Mouse (Mus musculus): ENCODE data around the gene Cntnap4.

The Cntnap4 gene

GRCm38 (mm10) chr8:112569471-112570141 is at the start of gene Cntnap4:
Cntnap4 (plus strand) TSS chr8:112570043.
- peak; percentile 66 to 71 for DNase-seq

DNA sequence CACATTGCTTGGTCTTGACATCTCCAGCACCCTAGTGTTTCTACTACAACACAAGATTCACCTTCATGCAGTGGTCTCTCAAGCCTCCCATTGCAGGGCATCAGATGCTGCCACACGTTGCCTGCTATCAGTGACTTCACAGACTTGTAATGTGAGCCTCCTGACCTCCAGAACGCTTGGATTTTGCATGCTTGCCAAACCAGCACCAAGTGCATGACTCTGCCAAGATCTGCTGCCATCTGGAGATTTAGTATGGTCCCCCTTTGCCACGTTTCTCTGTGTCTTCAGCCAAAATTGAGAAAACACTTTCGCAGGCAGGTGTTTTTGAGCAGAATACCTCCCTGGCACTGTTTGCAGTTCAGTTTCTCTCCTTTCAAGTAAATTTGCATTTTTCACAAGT is 12.5 kb upstream of the Cntnap4 start:
- peak; percentile 34 to 39 for DNase-seq

DNA sequence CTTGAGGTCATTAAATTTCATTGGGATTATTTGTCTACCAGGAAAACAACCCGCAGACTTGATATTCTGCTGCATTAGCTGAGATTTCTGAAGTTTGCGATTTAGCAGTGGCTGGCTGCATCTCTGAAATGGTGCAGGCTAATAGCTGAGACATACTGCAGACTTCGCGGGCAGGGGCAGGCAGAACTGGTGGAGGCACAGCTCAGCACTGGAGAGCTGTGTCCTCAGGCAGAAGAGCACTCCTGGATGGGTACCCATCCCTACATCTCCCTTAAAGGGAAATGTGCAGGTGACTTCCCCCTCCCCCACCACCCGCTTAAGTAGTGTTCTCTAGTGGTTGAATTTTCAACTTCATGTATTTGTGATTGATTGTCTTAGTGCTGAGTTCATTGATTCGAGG is 698 bp downstream of the Cntnap4 start:
- peak; percentile 48 to 54 for DNase-seq

DNA sequence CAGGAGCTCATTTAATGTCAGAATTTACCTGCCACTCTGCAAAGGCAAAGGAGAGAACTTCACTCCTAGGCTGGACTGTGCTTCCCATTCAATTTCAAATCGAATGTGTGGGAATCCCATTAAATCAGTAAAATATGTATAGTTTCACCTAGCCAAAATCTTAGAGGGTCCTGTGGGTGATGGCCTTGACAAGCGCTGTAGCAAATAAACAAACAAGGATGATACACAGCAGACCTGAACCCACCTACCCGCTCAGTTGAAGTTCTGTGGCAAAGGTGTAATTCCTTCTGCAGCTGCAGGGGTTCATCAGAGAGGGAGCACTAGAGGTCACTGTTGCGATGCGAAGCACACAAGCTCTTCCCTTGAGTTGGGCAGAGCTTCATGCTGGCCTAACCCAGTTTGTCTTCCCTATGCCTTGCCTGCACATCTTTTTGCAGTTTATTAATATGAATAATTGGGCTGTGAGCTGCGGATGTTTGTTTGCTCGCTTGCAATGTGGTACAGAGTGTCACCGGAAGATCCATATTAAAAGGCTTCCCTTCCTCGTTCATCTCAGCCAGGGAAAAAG is 1.6 kb downstream of the Cntnap4 start:
- peak; percentile 73 to 79 for DNase-seq

DNA sequence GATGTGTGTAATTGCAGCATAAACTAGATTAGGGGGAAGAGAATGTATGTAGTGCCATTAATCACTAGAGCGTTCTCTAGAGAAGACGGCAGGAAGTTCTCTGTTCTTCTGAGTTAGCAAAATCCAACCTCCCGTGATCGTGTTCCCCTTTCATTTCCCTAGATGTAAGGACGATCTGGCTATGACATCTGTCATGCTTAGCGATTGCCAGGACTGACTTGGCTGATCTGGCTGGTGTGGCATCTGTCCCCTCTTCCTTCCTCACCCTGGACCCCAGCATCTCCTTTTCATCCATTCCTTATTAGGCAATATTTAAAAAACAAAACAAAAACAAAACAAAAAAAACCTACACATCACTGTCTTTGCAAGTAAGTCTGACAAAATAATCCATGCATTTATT is 11.6 kb downstream of the Cntnap4 start:
- DNase-seq, result peak; percentile 81 to 83

DNA sequence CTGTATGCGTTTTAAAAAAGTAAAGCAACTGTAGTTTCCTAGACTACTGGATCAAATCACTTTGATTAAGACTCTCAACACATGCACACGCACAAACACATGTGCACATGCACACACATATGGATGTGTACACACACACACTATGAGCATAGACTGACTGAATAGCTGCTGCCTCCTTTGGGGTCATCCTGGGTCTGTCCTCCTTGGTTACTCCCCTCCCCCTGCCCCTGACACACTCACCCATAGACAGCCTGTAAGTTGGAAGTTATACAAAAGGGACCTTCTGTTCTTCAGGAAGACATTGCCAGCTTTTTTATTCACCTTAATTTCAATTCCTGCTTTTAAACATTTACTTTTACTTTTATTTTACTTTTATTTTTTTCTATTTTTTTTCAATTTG is 13.6 kb downstream of the Cntnap4 start:
- DNase-seq, result no peak

DNA sequence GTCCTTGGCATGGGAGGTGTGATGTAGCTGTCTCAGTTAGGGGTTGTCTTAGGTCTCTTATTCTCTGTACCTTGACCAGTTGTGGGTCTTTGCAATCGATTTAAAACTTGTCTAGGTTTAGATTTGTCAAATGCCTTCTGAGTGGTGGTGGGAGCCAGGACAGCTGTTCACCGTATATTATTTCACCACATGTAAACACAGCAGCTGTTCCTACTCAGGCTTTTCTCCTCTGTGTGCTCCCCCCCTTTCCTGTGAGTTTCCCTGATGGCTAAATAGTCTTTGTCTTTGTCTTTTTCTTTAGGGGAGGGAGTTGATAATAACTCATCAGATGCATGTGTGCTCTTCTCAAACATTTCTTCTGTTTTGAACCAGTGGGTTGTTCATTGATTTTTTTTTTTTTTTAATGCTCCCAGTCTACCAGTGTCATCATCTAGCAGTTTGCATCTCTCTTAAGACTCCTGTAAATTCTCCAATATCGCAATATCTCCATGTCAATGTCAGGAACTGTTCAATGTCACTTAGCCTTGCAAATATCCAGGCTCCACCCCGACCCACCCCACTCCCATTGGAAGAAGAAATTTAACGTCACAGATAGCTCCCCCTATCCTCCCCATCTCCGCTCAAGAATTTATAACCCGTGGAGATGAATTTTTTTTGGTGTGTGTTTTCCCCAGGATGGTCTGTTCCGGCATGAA is 18.7 kb downstream of the Cntnap4 start:
- no peak for DNase-seq

- DNase-seq, result no peak
These were observed 19.2 kb downstream of the Cntnap4 start for GRCm38 (mm10) chr8:112589052-112589389.

GRCm38 (mm10) chr8:112596023-112596776 is 26.4 kb downstream of the Cntnap4 start:
- DNase-seq, result no peak

DNA sequence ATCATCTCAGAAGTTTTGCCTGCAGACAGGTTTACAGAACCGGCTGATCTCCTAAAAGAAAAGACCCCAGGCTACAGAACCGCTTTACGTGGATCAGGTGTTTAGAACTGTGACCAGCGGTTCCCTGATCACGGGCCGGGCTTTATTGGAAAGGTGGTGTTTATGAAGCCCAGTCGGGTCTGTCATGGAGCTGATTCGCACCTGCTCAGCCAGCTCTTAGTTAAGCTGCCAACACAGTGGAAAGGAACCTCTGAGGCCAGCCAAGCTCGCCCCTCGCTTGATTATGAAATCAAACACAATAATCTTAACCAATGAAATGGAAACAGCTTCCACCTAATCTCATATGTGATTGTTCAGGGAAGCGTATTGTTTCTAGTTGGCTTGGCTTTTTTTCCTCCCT is 30.1 kb downstream of the Cntnap4 start:
- no peak for DNase-seq

DNA sequence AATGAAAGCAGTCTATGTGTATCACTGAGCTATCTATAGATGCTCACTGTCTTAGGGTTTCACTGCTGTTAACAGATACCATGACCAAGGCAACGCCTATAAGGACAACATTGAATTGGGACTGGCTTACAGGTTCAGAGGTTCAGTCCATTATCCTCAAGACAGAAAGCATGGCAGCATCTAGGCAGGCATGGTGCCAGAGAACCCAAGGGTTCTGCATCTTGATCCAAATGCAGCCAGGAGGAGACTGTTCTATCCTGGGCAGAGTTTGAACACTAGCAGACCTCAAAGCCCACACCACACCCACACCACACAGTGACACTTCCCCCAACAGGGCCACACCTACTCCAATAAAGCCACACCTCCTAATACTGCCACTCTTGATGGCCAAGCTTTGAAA is 31.3 kb downstream of the Cntnap4 start:
- DNase-seq, result no peak

GRCm38 (mm10) chr8:112610121-112610520 is 40.3 kb downstream of the Cntnap4 start:
- DNase-seq, result no peak

- DNase-seq, result no peak
These were observed 58.9 kb downstream of the Cntnap4 start for GRCm38 (mm10) chr8:112628791-112629190.

DNA sequence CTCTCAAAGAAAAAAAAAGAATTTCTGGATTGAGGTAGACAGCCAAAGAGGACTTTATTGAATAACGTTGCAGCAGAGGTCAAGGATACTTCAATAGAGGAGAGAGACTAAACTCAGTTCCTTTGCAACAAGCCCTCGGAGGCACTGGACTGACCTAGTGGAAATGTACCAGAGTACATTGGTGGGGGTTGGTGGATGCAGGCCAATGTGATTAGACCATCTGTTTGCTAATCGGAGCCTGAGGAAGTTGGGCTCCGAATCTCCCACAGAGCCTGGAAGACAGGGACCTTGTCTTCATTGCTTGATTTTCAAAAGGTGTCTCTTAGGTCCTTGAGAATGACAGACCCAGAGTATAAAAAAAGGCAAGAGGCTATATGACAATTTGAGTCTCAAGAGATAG is 82.8 kb downstream of the Cntnap4 start:
- DNase-seq, result peak; percentile 88 to 91

DNA sequence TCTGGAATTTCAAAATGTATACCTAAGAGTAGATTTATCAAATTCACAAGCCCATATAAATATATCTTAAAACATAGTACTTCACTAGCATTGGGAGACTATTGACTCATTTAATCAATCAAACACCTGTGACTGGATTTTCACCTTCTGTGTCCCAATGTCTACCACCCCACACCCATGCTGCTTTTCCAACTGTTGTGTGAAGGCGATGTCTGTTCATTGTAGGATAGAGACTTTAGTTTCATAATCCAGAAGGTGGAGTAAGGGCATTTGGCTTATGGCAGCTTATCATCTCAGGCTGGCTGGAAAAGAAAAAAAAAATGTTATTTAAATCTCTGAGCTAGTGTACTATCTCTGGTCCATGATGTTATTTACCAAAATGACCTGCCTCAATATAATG is 83.4 kb downstream of the Cntnap4 start:
- DNase-seq, result peak; percentile 32 to 43

GRCm38 (mm10) chr8:112653994-112654393 is 84.2 kb downstream of the Cntnap4 start:
- DNase-seq, result no peak

DNA sequence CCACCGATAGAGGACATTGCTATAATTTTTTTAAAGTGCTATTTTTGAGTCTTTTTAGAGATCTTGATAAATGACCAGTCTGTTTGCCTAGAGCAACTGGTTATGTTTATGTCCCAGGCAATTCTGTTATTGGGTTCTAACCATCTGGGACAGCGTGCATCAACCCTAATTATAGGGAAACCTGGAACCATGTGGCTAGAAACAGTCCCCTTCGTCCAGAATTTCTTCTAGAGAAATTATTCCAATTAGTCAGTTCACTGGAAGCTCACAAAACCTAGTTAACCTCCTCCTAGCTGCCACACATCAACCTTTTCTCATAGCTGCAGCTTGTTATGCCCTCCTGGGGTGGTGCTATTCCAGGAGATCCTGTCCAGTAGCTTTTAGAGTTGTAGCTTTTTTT is 94.2 kb downstream of the Cntnap4 start:
- no peak for DNase-seq

DNA sequence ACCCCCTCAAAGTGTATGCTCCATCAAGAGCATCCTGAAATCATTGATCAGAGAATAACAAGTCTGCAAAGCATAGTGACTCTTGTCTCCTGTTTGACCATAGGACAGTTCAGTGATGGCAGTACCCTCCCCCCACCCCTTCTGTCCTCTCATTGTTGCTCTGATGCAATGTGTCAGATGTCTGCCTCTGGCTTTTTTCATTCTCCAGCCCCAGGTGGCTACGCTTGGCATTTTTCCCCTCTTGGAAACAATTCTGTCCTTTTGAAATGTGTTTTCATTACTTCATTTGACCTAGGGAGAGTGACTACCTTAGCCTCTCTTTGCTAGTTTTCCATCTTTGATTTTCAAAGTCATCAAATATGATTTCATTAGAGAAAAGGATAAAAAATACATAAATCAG is 104.8 kb downstream of the Cntnap4 start:
- peak in 1 of 2 experiments; percentile 31 for DNase-seq

DNA sequence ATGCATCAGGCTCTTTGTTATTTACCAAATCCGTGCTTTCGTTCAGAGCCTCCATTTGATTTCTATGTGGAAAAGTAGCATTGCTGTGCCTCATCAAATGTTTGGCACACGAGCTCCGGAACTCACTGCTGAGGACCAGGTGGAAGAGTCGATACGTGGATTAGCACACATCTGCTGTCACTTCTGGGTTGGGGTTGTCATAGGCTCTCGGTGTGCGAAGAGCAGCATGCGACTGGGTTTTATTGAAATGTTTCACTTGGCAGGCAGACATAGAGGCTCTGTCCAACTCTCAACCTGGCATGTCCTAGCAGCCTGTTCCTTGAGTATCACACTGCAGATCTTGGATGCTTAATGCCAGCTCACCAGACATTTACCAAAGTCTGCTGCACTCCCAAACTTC is 111.9 kb downstream of the Cntnap4 start:
- DNase-seq, result peak; percentile 41 to 47

DNA sequence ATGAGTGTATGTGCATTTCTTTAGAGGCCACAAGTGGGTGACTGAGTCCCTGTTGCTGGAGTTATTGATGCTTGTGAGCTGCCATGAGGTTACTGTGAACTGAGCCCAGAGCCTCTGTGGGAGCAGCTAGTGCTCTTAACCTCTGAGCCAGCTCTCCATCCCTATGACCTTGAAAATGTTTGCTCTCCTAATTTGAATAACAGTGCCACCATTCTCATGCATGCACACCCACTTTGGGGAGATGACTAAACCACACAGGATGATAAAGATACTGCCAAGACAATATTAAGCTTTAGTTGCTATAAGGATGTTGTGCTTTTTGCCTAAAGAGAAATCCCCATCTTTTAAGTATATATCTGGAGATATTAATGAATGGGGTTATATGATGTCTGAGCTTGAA is 125.9 kb downstream of the Cntnap4 start:
- no peak for DNase-seq

GRCm38 (mm10) chr8:112698141-112698540 is 128.3 kb downstream of the Cntnap4 start:
- DNase-seq, result no peak

GRCm38 (mm10) chr8:112716982-112717381 is 147.1 kb downstream of the Cntnap4 start:
- DNase-seq, result no peak

GRCm38 (mm10) chr8:112724918-112725317 is 155.1 kb downstream of the Cntnap4 start:
- DNase-seq, result no peak
